Mouse (Mus musculus) mature B cell (primary cell): ENCODE results near the gene Cpne1.

ENCODE experiments used
- in situ Hi-C: fragments of 300-500 bp; cut with MboI; formaldehyde crosslinking; loops from 2 replicates; pipeline ENCODE4 v1.14.3; 2019

Cpne1 gene

GRCm38 (mm10) chr2:156079674-156080073 lies 32.1 kb downstream of the Cpne1 start:
- in situ Hi-C loops = no loop called here

GRCm38 (mm10) chr2:156079183-156079560 lies 32.6 kb downstream of the Cpne1 start:
- in situ Hi-C loops = no loop called here

GRCm38 (mm10) chr2:156078421-156079182 lies 33.2 kb downstream of the Cpne1 start:
- in situ Hi-C loops = no loop called here

- in situ Hi-C loops = no loop called here
Observed at GRCm38 (mm10) chr2:156077461-156077860, 34.3 kb downstream of the Cpne1 start.

- in situ Hi-C loops = no loop called here
Observed at GRCm38 (mm10) chr2:156073725-156074124, 38.0 kb downstream of the Cpne1 start.

- in situ Hi-C loops = no loop called here
Observed at GRCm38 (mm10) chr2:156071236-156071635, 40.5 kb downstream of the Cpne1 start.

- in situ Hi-C loops = no loop called here
Observed at GRCm38 (mm10) chr2:156067916-156068315, 43.8 kb downstream of the Cpne1 start.

GRCm38 (mm10) chr2:156066126-156066525 lies 45.6 kb downstream of the Cpne1 start:
- in situ Hi-C loops = no loop called here

- in situ Hi-C loops = no loop called here
Observed at GRCm38 (mm10) chr2:156065099-156066041, 46.4 kb downstream of the Cpne1 start, which contains the start of gene Spag4. Gene Spag4, plus strand, starts transcription at chr2:156065175.

GRCm38 (mm10) chr2:156052816-156053215 lies 58.9 kb downstream of the Cpne1 start, which contains the start of gene Fer1l4:
Gene Fer1l4, minus strand, starts transcription at chr2:156052947.
- in situ Hi-C loops = no loop called here

- in situ Hi-C loops = no loop called here
Observed at GRCm38 (mm10) chr2:156047929-156048328, 63.8 kb downstream of the Cpne1 start.

- in situ Hi-C loops = no loop called here
Observed at GRCm38 (mm10) chr2:156042903-156043302, 68.9 kb downstream of the Cpne1 start.

- in situ Hi-C loops = no loop called here
Observed at GRCm38 (mm10) chr2:156039390-156039789, 72.4 kb downstream of the Cpne1 start.

GRCm38 (mm10) chr2:156025482-156025881 lies 86.3 kb downstream of the Cpne1 start:
- in situ Hi-C loops = no loop called here
